Mouse (Mus musculus): ENCODE data around the gene Adam1b. TPM values are rescaled to one million over a fixed set of nuclear protein-coding genes. Genes with fewer than 3 reads are reported as not detected.

The Adam1b gene
- polyA plus RNA-seq (2016; fragmentation: Nextera tagmentation; extraction: Ambion mirVana), result not detected in 2 replicates

GRCm38 (mm10) chr5:121503231-121503630 lies at the start of gene Adam1b:
Gene Adam1b, minus strand, starts transcription at chr5:121503435.
- Histone ChIP-seq H3K4me1 (no peaks in the 10 kb centered on the region), H3K9me3 (no peaks in the 10 kb centered on the region), H3K27me3 (ENCODE audit: poor library complexity, severe bottlenecking) (no peaks in the 10 kb centered on the region), H3K36me3 (replicated peaks) (no peaks in the 10 kb centered on the region), H3K4me3 (no peak within 1 kb of the TSS), H3K27ac (no peak within 1 kb of the TSS)
- 90% methylated on average over 3 of the region's 3 CpGs for WGBS
- DNase-seq (ENCODE audit: extremely low spot score, low spot score), result no peak

GRCm38 (mm10) chr5:121549196-121549595 lies 46.0 kb upstream of the Adam1b start:
- no peaks in the 10 kb centered on the region for H3K36me3 ChIP-seq (replicated peaks)
- no peak for DNase-seq (ENCODE audit: extremely low spot score, low spot score)
- H3K27ac ChIP-seq, result no peak overlapping the region
- 85% methylated on average over 7 of the region's 7 CpGs for WGBS
- no peaks in the 10 kb centered on the region for H3K27me3 ChIP-seq (ENCODE audit: poor library complexity, severe bottlenecking)
- H3K4me3 ChIP-seq, result no peak overlapping the region
- no peaks in the 10 kb centered on the region for H3K9me3 ChIP-seq
- peaks cover 14% of the 10 kb centered on the region for H3K4me1 ChIP-seq

GRCm38 (mm10) chr5:121547084-121547483 lies 43.8 kb upstream of the Adam1b start:
- DNase-seq (ENCODE audit: extremely low spot score, low spot score), result no peak
- WGBS, result 97% methylated on average over 3 of the region's 3 CpGs
- H3K4me3 ChIP-seq, result peak overlapping the region; percentile 100

DNA sequence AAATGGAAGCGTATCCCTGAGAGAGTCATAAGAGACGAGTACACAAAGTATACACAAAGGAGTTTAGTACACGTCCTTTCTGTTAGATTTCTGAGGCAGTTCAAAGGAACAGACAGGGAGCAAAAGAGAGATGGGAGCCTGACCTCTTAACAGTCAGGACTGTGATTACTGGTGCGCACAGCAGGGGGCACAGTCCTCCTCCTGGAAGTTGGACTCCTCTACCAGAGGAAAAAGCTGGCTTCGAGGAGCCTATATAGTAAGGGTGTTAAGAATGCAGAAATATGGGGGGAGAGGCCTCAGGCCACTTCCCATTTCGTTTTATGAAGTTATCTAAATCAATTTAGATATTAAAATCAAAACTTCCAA lies 43.3 kb upstream of the Adam1b start:
- DNase-seq (ENCODE audit: extremely low spot score, low spot score), result peak; percentile 35
- Histone ChIP-seq H3K4me1 (peaks cover 34% of the 10 kb centered on the region), H3K27me3 (ENCODE audit: poor library complexity, severe bottlenecking) (no peaks in the 10 kb centered on the region), H3K27ac (peak overlapping the region; percentile 99), H3K9me3 (no peaks in the 10 kb centered on the region), H3K36me3 (replicated peaks) (no peaks in the 10 kb centered on the region), H3K4me3 (peak overlapping the region; percentile 100)
- 44% methylated on average over 6 of the region's 6 CpGs for WGBS

More at GRCm38 (mm10) chr5:121547084-121547483, 43.8 kb upstream of the Adam1b start:
- H3K27ac ChIP-seq, result no peak overlapping the region
- H3K4me1 ChIP-seq, result peaks cover 34% of the 10 kb centered on the region
- no peaks in the 10 kb centered on the region for H3K9me3 ChIP-seq
- H3K36me3 ChIP-seq (replicated peaks), result no peaks in the 10 kb centered on the region
- H3K27me3 ChIP-seq (ENCODE audit: poor library complexity, severe bottlenecking), result no peaks in the 10 kb centered on the region

DNA sequence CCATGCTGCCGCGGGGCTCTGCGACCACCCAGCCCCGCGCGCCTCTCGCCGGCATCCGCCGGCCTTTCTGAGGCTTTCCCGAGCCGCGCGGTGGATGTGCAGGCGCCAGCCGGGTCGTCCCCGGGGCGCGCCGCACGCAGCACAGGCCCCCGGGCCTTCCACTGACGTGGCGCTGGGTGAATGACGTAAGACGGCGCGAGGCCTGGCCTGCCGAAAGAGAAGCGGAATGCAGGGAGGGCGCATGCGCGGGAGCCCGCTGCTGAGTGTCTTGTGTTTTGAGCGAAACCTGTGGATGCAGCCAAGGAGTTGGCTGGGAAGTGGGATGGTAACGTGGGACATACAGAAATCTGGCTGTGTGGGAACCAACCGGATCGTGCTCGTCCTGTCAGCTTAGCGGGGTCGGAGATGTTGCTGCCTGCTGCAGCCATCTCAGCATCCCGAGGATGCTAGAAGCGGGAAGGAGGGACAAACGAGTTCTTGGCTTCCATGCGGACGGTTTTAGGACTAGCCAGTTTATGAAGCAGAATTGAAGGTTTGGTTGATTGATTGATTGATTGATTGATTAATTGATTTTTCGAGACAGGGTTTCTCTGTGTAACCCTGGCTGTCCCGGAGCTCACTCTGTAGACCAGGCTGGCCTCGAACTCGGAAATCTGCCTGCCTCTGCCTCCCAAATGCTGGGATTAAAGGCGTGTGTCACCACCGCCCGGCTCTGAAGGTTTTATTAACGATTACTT lies 42.7 kb upstream of the Adam1b start, which contains the start of gene Mapkapk5:
TSS of gene Mapkapk5 (minus strand) at position 113 of the 737 bp plus-strand sequence.
- peaks cover 34% of the 10 kb centered on the region for H3K4me1 ChIP-seq
- peak; percentile 98 for DNase-seq (ENCODE audit: extremely low spot score, low spot score)
- peak within 1 kb of the TSS; percentile 99 for H3K27ac ChIP-seq
- H3K9me3 ChIP-seq, result no peaks in the 10 kb centered on the region
- no peaks in the 10 kb centered on the region for H3K27me3 ChIP-seq (ENCODE audit: poor library complexity, severe bottlenecking)
- peak within 1 kb of the TSS; percentile 100 for H3K4me3 ChIP-seq
- WGBS, result 3% methylated on average over 55 of the region's 55 CpGs
- 0 out of 2 replicates have a peak, but pooled peaks cover under 1% of the 10 kb centered on the region for H3K36me3 ChIP-seq (replicated peaks)

- WGBS, result 1% methylated on average over 92 of the region's 97 CpGs
- peaks cover 34% of the 10 kb centered on the region for H3K4me1 ChIP-seq
These were observed 41.9 kb upstream of the Adam1b start, which contains the start of the genes Adam1a and Gm42878 for GRCm38 (mm10) chr5:121544910-121545792. Gene Adam1a, minus strand, starts transcription at chr5:121545482. Gene Gm42878, minus strand, starts transcription at chr5:121545482.

GRCm38 (mm10) chr5:121543370-121543769 lies 40.1 kb upstream of the Adam1b start:
- WGBS, result 83% methylated on average over 3 of the region's 3 CpGs
- H3K9me3 ChIP-seq, result no peaks in the 10 kb centered on the region
- H3K4me3 ChIP-seq, result no peak overlapping the region
- H3K27ac ChIP-seq, result no peak overlapping the region
- H3K27me3 ChIP-seq (ENCODE audit: poor library complexity, severe bottlenecking), result no peaks in the 10 kb centered on the region
- H3K4me1 ChIP-seq, result peaks cover 34% of the 10 kb centered on the region
- H3K36me3 ChIP-seq (replicated peaks), result peaks cover 21% of the 10 kb centered on the region
- no peak for DNase-seq (ENCODE audit: extremely low spot score, low spot score)

More at GRCm38 (mm10) chr5:121544910-121545792, 41.9 kb upstream of the Adam1b start, which contains the start of the genes Adam1a and Gm42878:
- Histone ChIP-seq H3K27me3 (ENCODE audit: poor library complexity, severe bottlenecking) (no peaks in the 10 kb centered on the region), H3K9me3 (no peaks in the 10 kb centered on the region), H3K36me3 (replicated peaks) (peaks cover 4% of the 10 kb centered on the region), H3K27ac (peak within 1 kb of the TSS; percentile 99), H3K4me3 (peak within 1 kb of the TSS; percentile 100)
- peak; percentile 30 for DNase-seq (ENCODE audit: extremely low spot score, low spot score)

GRCm38 (mm10) chr5:121541235-121541634 lies 38.0 kb upstream of the Adam1b start:
- Histone ChIP-seq H3K27ac (no peak overlapping the region), H3K9me3 (no peaks in the 10 kb centered on the region), H3K4me3 (no peak overlapping the region), H3K27me3 (ENCODE audit: poor library complexity, severe bottlenecking) (no peaks in the 10 kb centered on the region), H3K4me1 (peaks cover 44% of the 10 kb centered on the region), H3K36me3 (replicated peaks) (peaks cover 42% of the 10 kb centered on the region)
- 92% methylated on average over 7 of the region's 7 CpGs for WGBS
- no peak for DNase-seq (ENCODE audit: extremely low spot score, low spot score)

- no peaks in the 10 kb centered on the region for H3K27me3 ChIP-seq (ENCODE audit: poor library complexity, severe bottlenecking)
- no peaks in the 10 kb centered on the region for H3K9me3 ChIP-seq
- H3K36me3 ChIP-seq (replicated peaks), result peaks cover 54% of the 10 kb centered on the region
- H3K27ac ChIP-seq, result no peak overlapping the region
- peaks cover 43% of the 10 kb centered on the region for H3K4me1 ChIP-seq
- no peak for DNase-seq (ENCODE audit: extremely low spot score, low spot score)
- H3K4me3 ChIP-seq, result no peak overlapping the region
- 91% methylated on average over 5 of the region's 5 CpGs for WGBS
These were observed 36.8 kb upstream of the Adam1b start for GRCm38 (mm10) chr5:121540066-121540465.

DNA sequence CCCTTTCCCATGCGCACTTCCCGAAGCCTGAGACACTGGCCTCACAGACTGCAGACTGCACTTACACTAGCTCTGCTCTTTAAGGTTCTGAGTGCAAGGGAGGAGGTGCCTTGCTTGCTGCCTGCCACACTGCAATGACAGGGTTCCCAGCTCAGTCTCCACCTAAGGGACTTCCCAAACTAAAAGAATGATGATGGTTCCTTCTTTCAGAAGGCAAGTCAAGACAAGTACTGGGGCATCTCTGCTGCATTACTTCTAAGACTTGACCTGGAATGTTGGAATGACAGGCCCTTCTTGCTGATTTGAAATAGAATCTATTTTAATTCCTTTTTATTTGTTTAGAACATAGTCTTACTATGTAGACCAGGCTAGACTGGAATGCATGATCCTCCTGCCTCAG lies 34.4 kb upstream of the Adam1b start:
- Histone ChIP-seq H3K36me3 (replicated peaks) (peaks cover 77% of the 10 kb centered on the region), H3K4me3 (no peak overlapping the region), H3K9me3 (no peaks in the 10 kb centered on the region), H3K27me3 (ENCODE audit: poor library complexity, severe bottlenecking) (no peaks in the 10 kb centered on the region), H3K27ac (peak overlapping the region; percentile 58), H3K4me1 (peaks cover 22% of the 10 kb centered on the region)
- DNase-seq (ENCODE audit: extremely low spot score, low spot score), result no peak
- 84% methylated on average over 2 of the region's 2 CpGs for WGBS

DNA sequence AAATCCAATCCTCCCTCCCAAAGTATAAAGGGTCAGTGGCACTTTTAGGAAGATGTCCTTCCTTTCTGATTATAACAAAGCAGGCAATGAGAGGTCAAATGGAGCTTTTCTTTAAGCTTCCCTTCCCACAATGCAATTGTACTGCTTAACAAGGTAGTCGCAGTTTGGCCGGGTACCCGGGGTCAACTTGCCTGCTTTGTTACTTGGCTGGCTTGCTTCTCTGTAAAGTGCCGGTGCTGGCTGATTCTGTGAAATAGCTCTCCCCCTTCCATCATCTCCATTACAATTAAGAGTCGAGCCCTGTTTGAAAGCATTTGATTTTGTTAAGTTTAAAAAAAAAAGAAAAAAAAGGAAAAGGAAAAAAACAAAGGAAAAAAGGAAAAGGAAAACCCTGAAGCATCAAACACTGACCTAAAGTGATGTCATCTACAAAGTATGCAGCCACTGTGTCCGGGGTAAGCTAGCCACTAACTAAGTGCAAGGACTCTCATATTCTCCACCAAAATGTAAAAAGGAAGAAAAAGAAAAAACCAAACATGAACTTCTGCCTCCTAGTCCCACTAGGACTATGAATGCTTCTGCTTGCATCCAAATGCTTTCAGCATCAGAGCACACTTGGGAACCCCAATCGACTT lies 33.8 kb upstream of the Adam1b start:
- Histone ChIP-seq H3K27ac (peak overlapping the region; percentile 58), H3K4me1 (peaks cover 17% of the 10 kb centered on the region), H3K36me3 (replicated peaks) (peaks cover 82% of the 10 kb centered on the region), H3K4me3 (no peak overlapping the region), H3K9me3 (no peaks in the 10 kb centered on the region), H3K27me3 (ENCODE audit: poor library complexity, severe bottlenecking) (no peaks in the 10 kb centered on the region)
- DNase-seq (ENCODE audit: extremely low spot score, low spot score), result no peak
- WGBS, result 67% methylated on average over 7 of the region's 7 CpGs

- 94% methylated on average over 3 of the region's 3 CpGs for WGBS
- Histone ChIP-seq H3K9me3 (no peaks in the 10 kb centered on the region), H3K4me3 (no peak overlapping the region), H3K27me3 (ENCODE audit: poor library complexity, severe bottlenecking) (no peaks in the 10 kb centered on the region), H3K4me1 (peaks cover 17% of the 10 kb centered on the region), H3K27ac (no peak overlapping the region), H3K36me3 (replicated peaks) (peaks cover 97% of the 10 kb centered on the region)
- DNase-seq (ENCODE audit: extremely low spot score, low spot score), result no peak
These were observed 31.9 kb upstream of the Adam1b start for GRCm38 (mm10) chr5:121535116-121535515.

Data from forebrain, embryonic 10.5 days (tissue).